Mouse (Mus musculus): ENCODE measurements at regions not wholly inside any gene's neighbourhood (a gene's known extent, or its start where the extent isn't known, plus 50 kb on each side); places are given as distances from the start of the nearest gene placed in this dataset.

DNA sequence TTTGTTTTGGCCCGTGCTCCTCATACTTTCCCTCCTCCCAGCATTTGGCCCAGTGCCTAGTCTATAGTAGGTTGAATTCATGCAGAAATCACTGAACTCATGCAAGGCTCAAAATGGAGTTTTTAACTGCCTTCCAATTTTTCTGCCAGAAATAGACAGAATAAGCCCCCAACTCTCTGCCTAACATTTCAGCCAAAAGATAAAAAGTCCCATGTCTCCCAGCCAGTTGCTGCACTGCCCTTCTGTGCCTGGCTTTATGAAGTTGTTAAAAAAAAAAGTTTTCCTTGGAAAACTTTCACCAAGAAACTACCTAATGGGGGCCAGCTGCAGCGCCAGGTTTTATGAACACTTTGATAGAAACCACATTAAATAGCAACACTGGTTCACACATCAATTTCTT is 222.0 kb downstream of the Zic3 start:
- Histone ChIP-seq H3K27me3 (ENCODE audit: control insufficient read depth, insufficient read depth, low read length) (no peaks in the 10 kb centered on the region), H3K4me2 (ENCODE audit: low read depth, low read length) (no peak overlapping the region), H3K4me3 (ENCODE audit: low read depth, low read length) (no peak overlapping the region), H3K36me3 (replicated peaks; ENCODE audit: control insufficient read depth, insufficient read depth, low read depth, low read length) (no peaks in the 10 kb centered on the region), H3K9me3 (replicated peaks; ENCODE audit: control insufficient read depth, low read length) (no peaks in the 10 kb centered on the region), H3K27ac (replicated peaks; ENCODE audit: low read depth, low read length) (no peak overlapping the region), H3K9ac (replicated peaks; ENCODE audit: low read length) (no peak overlapping the region), H3K4me1 (ENCODE audit: control insufficient read depth, insufficient read depth, low read length) (no peaks in the 10 kb centered on the region)
- ATAC-seq (replicated peaks; ENCODE audit: insufficient number of reproducible peaks, low FRiP score, low TSS enrichment, low read depth) (no peak), DNase-seq (ENCODE audit: low spot score) (no peak)
- 92% methylated on average over 2 of the region's 2 CpGs for WGBS

DNA sequence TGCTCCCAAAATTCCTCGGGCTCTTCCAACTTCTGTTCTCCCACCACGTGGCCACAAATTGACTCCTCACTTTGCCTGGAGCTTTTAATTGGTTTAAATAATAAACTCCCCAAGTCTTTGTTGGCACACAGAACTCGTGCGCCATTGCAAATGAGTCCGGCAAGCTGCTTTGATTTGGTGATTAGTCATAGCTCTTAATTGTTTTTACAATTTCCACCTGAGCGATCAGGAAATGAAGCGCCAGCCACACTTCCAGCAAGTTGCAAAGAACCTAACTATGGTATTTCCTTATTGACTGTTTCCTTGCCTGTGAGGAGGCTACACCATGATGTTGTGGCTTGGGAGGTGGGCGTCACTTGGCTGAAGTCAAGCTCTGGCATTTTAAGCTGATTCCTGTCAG is 233.5 kb downstream of the Zic3 start:
- Histone ChIP-seq H3K36me3 (replicated peaks; ENCODE audit: control insufficient read depth, insufficient read depth, low read depth, low read length) (no peaks in the 10 kb centered on the region), H3K4me3 (ENCODE audit: low read depth, low read length) (no peak overlapping the region), H3K4me1 (ENCODE audit: control insufficient read depth, insufficient read depth, low read length) (no peaks in the 10 kb centered on the region), H3K9me3 (replicated peaks; ENCODE audit: control insufficient read depth, low read length) (no peaks in the 10 kb centered on the region), H3K4me2 (ENCODE audit: low read depth, low read length) (no peak overlapping the region), H3K27ac (replicated peaks; ENCODE audit: low read depth, low read length) (no peak overlapping the region), H3K27me3 (ENCODE audit: control insufficient read depth, insufficient read depth, low read length) (no peaks in the 10 kb centered on the region), H3K9ac (replicated peaks; ENCODE audit: low read length) (no peak overlapping the region)
- ATAC-seq (replicated peaks; ENCODE audit: insufficient number of reproducible peaks, low FRiP score, low TSS enrichment, low read depth) (no peak), DNase-seq (ENCODE audit: low spot score) (no peak)
- 54% methylated on average over 8 of the region's 8 CpGs for WGBS

DNA sequence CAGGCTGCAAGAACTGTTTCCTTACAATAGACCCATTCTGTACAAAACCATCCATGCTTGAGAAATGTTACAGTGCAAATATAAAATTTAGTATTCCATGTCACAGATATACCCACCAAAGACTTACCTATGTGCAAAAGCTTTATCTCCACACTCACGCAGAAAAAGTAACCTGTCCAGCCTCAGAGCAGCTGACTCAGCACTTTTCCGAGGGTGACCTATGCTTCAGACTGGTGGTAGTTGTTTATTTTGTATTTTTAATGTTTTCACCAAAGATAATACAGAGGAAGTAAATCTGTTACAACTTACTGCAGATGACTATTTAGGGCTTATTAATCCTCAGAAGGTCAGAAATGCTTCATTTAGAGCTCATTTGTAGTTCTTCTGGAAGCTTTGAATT is 260.4 kb downstream of the Zic3 start:
- WGBS: 84% methylated on average over 2 of the region's 2 CpGs
- no peaks in the 10 kb centered on the region for H3K4me1 ChIP-seq (ENCODE audit: control insufficient read depth, insufficient read depth, low read length)

DNA sequence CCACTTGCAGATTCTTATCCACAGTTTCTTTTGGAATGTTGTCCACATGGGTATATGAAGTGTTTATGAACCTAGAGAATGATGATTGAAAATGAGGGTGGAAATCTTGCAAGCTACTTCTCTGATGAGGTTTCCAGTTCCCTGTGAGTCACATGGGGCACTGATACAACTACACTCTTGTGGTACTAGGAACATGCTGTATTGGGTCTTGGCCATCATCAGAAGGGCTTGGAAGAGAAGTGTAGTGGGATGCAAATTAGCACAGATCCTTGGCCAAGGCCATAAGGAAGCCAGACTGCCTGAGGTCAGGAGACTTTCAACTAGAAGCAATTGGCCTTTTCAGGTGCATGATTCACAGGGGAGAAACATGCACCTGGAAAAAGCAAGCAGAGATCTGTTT is 300.3 kb downstream of the Zic3 start:
- no peak overlapping the region for H3K9ac ChIP-seq (replicated peaks; ENCODE audit: low read length)
- ATAC-seq (replicated peaks; ENCODE audit: insufficient number of reproducible peaks, low FRiP score, low TSS enrichment, low read depth): no peak
- no peaks in the 10 kb centered on the region for H3K4me1 ChIP-seq (ENCODE audit: control insufficient read depth, insufficient read depth, low read length)
- no peak overlapping the region for H3K4me3 ChIP-seq (ENCODE audit: low read depth, low read length)
- no peak overlapping the region for H3K27ac ChIP-seq (replicated peaks; ENCODE audit: low read depth, low read length)
- no peak overlapping the region for H3K4me2 ChIP-seq (ENCODE audit: low read depth, low read length)
- no peaks in the 10 kb centered on the region for H3K9me3 ChIP-seq (replicated peaks; ENCODE audit: control insufficient read depth, low read length)
- no peaks in the 10 kb centered on the region for H3K36me3 ChIP-seq (replicated peaks; ENCODE audit: control insufficient read depth, insufficient read depth, low read depth, low read length)
- DNase-seq (ENCODE audit: low spot score): no peak
- H3K27me3 ChIP-seq (ENCODE audit: control insufficient read depth, insufficient read depth, low read length): no peaks in the 10 kb centered on the region

More for the DNA sequence above, 260.4 kb downstream of the Zic3 start:
- Histone ChIP-seq H3K27ac (replicated peaks; ENCODE audit: low read depth, low read length) (no peak overlapping the region), H3K9ac (replicated peaks; ENCODE audit: low read length) (no peak overlapping the region), H3K4me3 (ENCODE audit: low read depth, low read length) (no peak overlapping the region), H3K27me3 (ENCODE audit: control insufficient read depth, insufficient read depth, low read length) (no peaks in the 10 kb centered on the region), H3K4me2 (ENCODE audit: low read depth, low read length) (no peak overlapping the region), H3K36me3 (replicated peaks; ENCODE audit: control insufficient read depth, insufficient read depth, low read depth, low read length) (no peaks in the 10 kb centered on the region), H3K9me3 (replicated peaks; ENCODE audit: control insufficient read depth, low read length) (no peaks in the 10 kb centered on the region)
- DNase-seq (ENCODE audit: low spot score) (no peak), ATAC-seq (replicated peaks; ENCODE audit: insufficient number of reproducible peaks, low FRiP score, low TSS enrichment, low read depth) (no peak)

DNA sequence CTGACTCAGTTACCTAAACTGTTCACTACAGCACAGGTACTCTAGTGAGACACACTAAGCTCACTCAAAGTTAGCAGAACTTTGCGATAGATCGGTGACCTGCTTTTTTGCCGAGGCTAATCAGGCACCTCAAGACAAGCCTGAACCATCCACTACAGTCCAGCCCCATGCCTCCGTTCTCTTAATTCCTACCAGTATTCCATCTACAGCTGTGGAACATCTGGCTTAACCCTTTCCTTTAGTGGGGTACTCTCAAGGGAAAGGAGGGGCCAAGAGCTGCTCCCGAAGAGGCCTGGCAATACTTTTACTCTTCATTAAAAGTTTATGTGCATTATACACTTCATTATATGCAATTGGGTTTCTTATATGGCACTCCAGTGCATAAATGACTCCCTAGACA is 329.1 kb downstream of the Zic3 start:
- no peaks in the 10 kb centered on the region for H3K9me3 ChIP-seq (replicated peaks; ENCODE audit: control insufficient read depth, low read length)
- H3K9ac ChIP-seq (replicated peaks; ENCODE audit: low read length): no peak overlapping the region
- WGBS: 86% methylated on average over 5 of the region's 5 CpGs
- no peaks in the 10 kb centered on the region for H3K27me3 ChIP-seq (ENCODE audit: control insufficient read depth, insufficient read depth, low read length)
- H3K4me2 ChIP-seq (ENCODE audit: low read depth, low read length): no peak overlapping the region
- no peaks in the 10 kb centered on the region for H3K36me3 ChIP-seq (replicated peaks; ENCODE audit: control insufficient read depth, insufficient read depth, low read depth, low read length)
- ATAC-seq (replicated peaks; ENCODE audit: insufficient number of reproducible peaks, low FRiP score, low TSS enrichment, low read depth): no peak
- DNase-seq (ENCODE audit: low spot score): no peak
- no peaks in the 10 kb centered on the region for H3K4me1 ChIP-seq (ENCODE audit: control insufficient read depth, insufficient read depth, low read length)
- H3K27ac ChIP-seq (replicated peaks; ENCODE audit: low read depth, low read length): no peak overlapping the region
- no peak overlapping the region for H3K4me3 ChIP-seq (ENCODE audit: low read depth, low read length)

DNA sequence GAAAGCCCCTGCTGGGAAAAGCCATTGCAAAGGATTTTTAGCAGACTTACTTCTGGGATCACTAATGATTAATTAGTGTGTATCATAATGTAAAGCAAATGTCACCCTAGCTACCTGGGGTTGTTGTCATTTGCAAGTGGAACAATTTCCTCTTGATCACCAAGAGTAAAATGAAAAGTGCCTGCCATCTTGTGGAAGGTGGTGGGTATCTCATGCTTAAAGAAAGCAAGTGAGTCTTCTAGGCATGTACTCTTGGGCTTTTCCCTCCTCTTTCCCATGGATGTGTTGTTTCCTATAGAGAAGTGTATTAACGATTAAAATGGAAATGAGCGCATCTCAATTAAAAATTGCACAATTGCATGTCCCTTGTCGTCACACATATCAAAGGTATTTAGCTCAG is 355.4 kb downstream of the Zic3 start:
- Histone ChIP-seq H3K9ac (replicated peaks; ENCODE audit: low read length) (no peak overlapping the region), H3K36me3 (replicated peaks; ENCODE audit: control insufficient read depth, insufficient read depth, low read depth, low read length) (no peaks in the 10 kb centered on the region), H3K27ac (replicated peaks; ENCODE audit: low read depth, low read length) (no peak overlapping the region), H3K27me3 (ENCODE audit: control insufficient read depth, insufficient read depth, low read length) (no peaks in the 10 kb centered on the region), H3K4me1 (ENCODE audit: control insufficient read depth, insufficient read depth, low read length) (no peaks in the 10 kb centered on the region), H3K4me2 (ENCODE audit: low read depth, low read length) (no peak overlapping the region), H3K9me3 (replicated peaks; ENCODE audit: control insufficient read depth, low read length) (no peaks in the 10 kb centered on the region), H3K4me3 (ENCODE audit: low read depth, low read length) (no peak overlapping the region)
- DNase-seq (ENCODE audit: low spot score) (peak; percentile 6), ATAC-seq (replicated peaks; ENCODE audit: insufficient number of reproducible peaks, low FRiP score, low TSS enrichment, low read depth) (no peak)
- WGBS: 69% methylated on average over 3 of the region's 3 CpGs
